Mouse (Mus musculus) ES-E14 (cell line): ENCODE results near the gene Sae1. TPM values are rescaled to one million over a fixed set of nuclear protein-coding genes. Genes with fewer than 3 reads are reported as not detected.

Source experiments
- DNase-seq: peaks from one replicate; pipeline ENCODE4 v3.0.0-alpha.2; 2013; ENCODE audit warnings: low read depth, low spot score
- H3K27ac ChIP-seq: 2 replicates; pipeline ENCODE4 v1.5.1; 2012; ENCODE audit warnings: low read depth, mild to moderate bottlenecking, low read length, moderate library complexity, mixed read lengths; ENCODE audit not compliant: poor library complexity, insufficient read depth, severe bottlenecking
- H3K36me3 ChIP-seq: 2 replicates; pipeline ENCODE4 v1.6.1; 2012; ENCODE audit warnings: mild to moderate bottlenecking, low read length, moderate library complexity, mixed read lengths; ENCODE audit not compliant: control insufficient read depth, poor library complexity, insufficient read depth, severe bottlenecking
- H3K4me1 ChIP-seq, 2 experiments: fragments of 150-350 bp in 1 of 2; sonication (generic) in 1 of 2; 2 replicates each; pipeline ENCODE4 v1.6.1; 2012; ENCODE audit warnings: low read length in 2 of 2, mild to moderate bottlenecking in 1 of 2, mixed read lengths in 1 of 2; ENCODE audit not compliant: control insufficient read depth in 2 of 2, insufficient read depth in 2 of 2, poor library complexity in 1 of 2
- H3K4me3 ChIP-seq, 2 experiments: fragments of 150-350 bp in 1 of 2; sonication (generic) in 1 of 2; 2 replicates each; pipeline ENCODE4 v1.5.1; 2012; ENCODE audit warnings: low read length in 2 of 2, low read depth in 1 of 2, mild to moderate bottlenecking in 1 of 2, mixed read lengths in 1 of 2; ENCODE audit not compliant: insufficient read depth in 1 of 2, poor library complexity in 1 of 2, severe bottlenecking in 1 of 2
- H3K9ac ChIP-seq: 2 replicates; pipeline ENCODE4 v1.6.1; 2012; ENCODE audit warnings: low read depth, mild to moderate bottlenecking, low read length, mixed read lengths; ENCODE audit not compliant: poor library complexity, insufficient read depth, severe bottlenecking
- H3K9me3 ChIP-seq: fragments of 150-350 bp; sonication (generic); 2 replicates; pipeline ENCODE4 v1.6.1; 2012; ENCODE audit warnings: low read depth, mild to moderate bottlenecking, low read length; ENCODE audit not compliant: control insufficient read depth, insufficient read depth
- CHD2 ChIP-seq: IDR thresholded peaks from 2 replicates; pipeline ENCODE4 v1.6.1; 2014; ENCODE audit warnings: mild to moderate bottlenecking, low read depth, low read length, inconsistent platforms
- HCFC1 ChIP-seq: IDR thresholded peaks from 2 replicates; pipeline ENCODE4 v1.6.1; 2012; ENCODE audit warnings: low read length, inconsistent platforms, borderline replicate concordance; ENCODE audit not compliant: insufficient read depth
- MAFK ChIP-seq: IDR thresholded peaks from 2 replicates; pipeline ENCODE4 v1.6.1; 2014; ENCODE audit warnings: mild to moderate bottlenecking, low read depth, low read length, inconsistent platforms; ENCODE audit not compliant: insufficient read depth
- ZC3H11A ChIP-seq: IDR thresholded peaks from 2 replicates; pipeline ENCODE4 v1.6.1; 2012; ENCODE audit warnings: low read depth, mild to moderate bottlenecking, inconsistent platforms, low read length, borderline replicate concordance
- ZNF384 ChIP-seq: IDR thresholded peaks from 2 replicates; pipeline ENCODE4 v1.6.1; 2012; ENCODE audit warnings: low read depth, low read length, inconsistent platforms
- in situ Hi-C, 2 experiments: fragments of 600-800 bp; cut with MboI; formaldehyde crosslinking; loops; one replicate each; pipeline ENCODE4 v1.15.1; 2025; ENCODE audit warnings: low sequenced_read_pairs in 2 of 2, inconsistent platforms in 1 of 2; ENCODE audit not compliant: unreplicated experiment in 2 of 2
- total RNA-seq: library from RNA; depleted of rRNA; stranded (reverse); fragments of 300-350 nt; gene quantifications from 2 replicates; pipeline ENCODE4 v1.2.3, GENCODE M21; 2012

Gene Sae1
- total RNA-seq, 1 experiment, result 213 TPM

DNA sequence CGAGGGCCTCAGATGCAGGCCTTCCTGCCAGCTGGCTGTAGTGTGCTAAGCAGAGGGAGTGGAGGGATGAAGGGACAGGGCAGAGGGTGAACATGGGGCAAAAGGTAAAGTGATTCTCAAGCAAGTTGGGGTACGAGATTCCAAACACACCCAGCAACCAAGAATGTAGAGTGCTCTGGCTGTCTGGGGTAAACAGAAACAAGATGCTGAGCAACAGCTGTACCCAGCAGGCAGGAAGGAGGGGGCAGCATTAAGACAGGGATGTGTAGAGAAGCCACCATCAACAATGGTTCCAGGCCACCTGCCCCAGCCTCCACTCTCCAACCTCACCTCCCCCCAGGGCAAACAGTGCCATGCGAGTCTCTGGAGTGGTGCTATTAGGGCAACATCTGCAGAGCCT, 58.5 kb downstream of the Sae1 start:
- Histone ChIP-seq H3K4me1 (peaks cover 0 to 12% of the 10 kb centered on the region in 2 experiments; a peak in 1 of 4 replicates), H3K9me3 (no peaks in the 10 kb centered on the region), H3K4me3 (no peak overlapping the region), H3K9ac (no peak overlapping the region), H3K36me3 (peaks cover 55% of the 10 kb centered on the region), H3K27ac (no peak overlapping the region)
- DNase-seq, result no peak
- TF ChIP-seq ZC3H11A (no peak), CHD2 (no peak), MAFK (no peak), ZNF384 (no peak), HCFC1 (no peak)
- in situ Hi-C loops, result no loop called here

DNA sequence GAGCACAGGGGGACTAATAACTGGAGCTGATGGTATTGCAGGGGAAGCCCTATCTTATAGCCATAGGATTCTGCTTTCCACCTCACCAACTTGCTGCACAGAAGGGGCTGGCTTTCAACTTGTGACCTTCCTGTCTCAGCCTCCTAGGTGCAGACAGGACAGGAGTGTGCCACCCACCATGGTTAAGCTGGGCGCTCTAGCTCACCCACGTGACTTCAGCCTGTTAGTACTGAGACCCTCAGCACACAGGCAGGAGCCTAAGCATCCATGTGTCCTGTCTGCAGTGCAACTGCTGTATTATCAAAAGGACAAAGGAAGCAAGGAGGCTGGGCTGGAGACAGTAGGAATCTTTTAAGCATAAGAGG, 61.0 kb downstream of the Sae1 start:
- Histone ChIP-seq H3K36me3 (peaks cover 42% of the 10 kb centered on the region), H3K4me3 (no peak overlapping the region), H3K9ac (no peak overlapping the region), H3K27ac (no peak overlapping the region), H3K4me1 (peaks cover 0 to 12% of the 10 kb centered on the region in 2 experiments; a peak in 1 of 4 replicates), H3K9me3 (no peaks in the 10 kb centered on the region)
- no peak for DNase-seq
- in situ Hi-C loops, result no loop called here
- no peak for TF ChIP-seq CHD2
- TF ChIP-seq MAFK, result no peak
- no peak for TF ChIP-seq ZC3H11A
- no peak for TF ChIP-seq ZNF384
- TF ChIP-seq HCFC1, result no peak

DNA sequence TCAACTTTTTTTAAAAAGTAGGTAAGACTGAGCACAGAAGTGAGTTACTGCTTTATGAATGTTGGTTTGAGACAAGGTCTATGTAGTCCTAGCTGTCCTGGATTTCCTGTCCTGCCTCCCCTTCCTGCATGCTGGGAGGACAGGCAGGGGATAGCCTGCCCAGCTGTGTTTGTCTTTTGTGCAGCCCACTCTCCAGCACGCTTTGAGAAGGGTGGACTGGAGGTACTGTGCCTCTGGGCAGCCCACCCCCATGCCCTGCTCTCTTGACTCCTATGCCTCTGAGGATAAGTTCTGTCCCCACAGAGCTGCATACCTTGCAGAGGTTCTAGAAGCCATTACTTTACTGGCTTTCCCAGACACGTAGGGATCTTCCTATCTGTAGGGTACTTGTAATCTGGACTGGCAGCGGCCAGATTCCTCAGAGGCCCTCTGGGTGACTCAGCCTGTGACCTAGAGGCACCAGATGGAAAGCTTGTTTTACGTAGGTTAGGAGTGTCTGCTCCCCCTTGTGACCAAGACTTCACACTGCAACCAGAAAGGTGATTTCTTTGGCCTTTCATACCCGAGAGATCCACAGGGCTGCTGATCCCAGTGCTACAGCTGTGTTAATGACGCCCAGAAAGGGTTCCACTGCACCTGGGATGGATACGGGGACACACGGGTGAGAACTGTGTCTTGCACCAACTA, 61.5 kb downstream of the Sae1 start:
- H3K4me3 ChIP-seq, result no peak overlapping the region
- H3K27ac ChIP-seq, result 0 out of 2 replicates have a peak overlapping the region, but pooled peaks have one; percentile 34
- no peaks in the 10 kb centered on the region for H3K9me3 ChIP-seq
- in situ Hi-C loops, result no loop called here
- peaks cover 0 to 12% of the 10 kb centered on the region in 2 experiments; a peak in 1 of 4 replicates for H3K4me1 ChIP-seq
- peaks cover 42% of the 10 kb centered on the region for H3K36me3 ChIP-seq
- DNase-seq, result peak; percentile 71
- H3K9ac ChIP-seq, result 0 out of 2 replicates have a peak overlapping the region, but pooled peaks have one; percentile 40
- no peak for TF ChIP-seq CHD2
- no peak for TF ChIP-seq ZNF384
- no peak for TF ChIP-seq HCFC1
- no peak for TF ChIP-seq ZC3H11A
- TF ChIP-seq MAFK, result no peak

DNA sequence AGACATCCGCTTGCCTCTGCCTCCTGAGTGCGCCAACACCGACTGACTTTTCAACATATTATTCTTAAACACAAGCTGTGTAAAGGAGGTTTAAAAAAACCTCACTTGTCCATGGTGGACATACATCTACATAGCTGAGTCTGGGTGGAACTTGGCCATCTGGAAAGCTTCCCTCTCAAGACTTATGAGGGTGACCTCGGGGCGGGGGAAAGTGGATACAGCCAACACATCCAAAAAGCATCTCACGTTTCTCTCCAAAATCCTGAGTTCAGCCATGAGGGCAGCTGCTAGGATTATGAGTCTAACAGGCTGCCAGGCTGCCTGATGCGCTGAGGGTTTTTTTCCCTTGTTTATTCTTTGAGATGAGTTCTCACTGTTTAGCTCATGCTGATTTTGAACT, 62.9 kb downstream of the Sae1 start:
- Histone ChIP-seq H3K9ac (no peak overlapping the region), H3K27ac (no peak overlapping the region), H3K9me3 (no peaks in the 10 kb centered on the region), H3K4me1 (peaks cover 0 to 12% of the 10 kb centered on the region in 2 experiments; a peak in 1 of 4 replicates), H3K36me3 (peaks cover 32% of the 10 kb centered on the region), H3K4me3 (no peak overlapping the region)
- no peak for DNase-seq
- in situ Hi-C loops, result no loop called here
- TF ChIP-seq HCFC1 (no peak), ZNF384 (no peak), MAFK (no peak), CHD2 (no peak), ZC3H11A (no peak)
